Mouse (Mus musculus) spleen, adult 2 months (tissue): ENCODE measurements at regions not wholly inside any gene's neighbourhood (a gene's known extent, or its start where the extent isn't known, plus 50 kb on each side); places are given as distances from the start of the nearest gene placed in this dataset.

Source experiments
- DNase-seq, 2 experiments: peaks; one replicate each; pipeline versions ENCODE4 v3.0.0 to v3.0.0-alpha.2; 2012 to 2021; ENCODE audit warnings: low spot score in 2 of 2, low read depth in 1 of 2
- H3K27ac ChIP-seq: fragments of 200-500 bp; 2 replicates; pipeline ENCODE4 v1.5.1; 2012; ENCODE audit warnings: low read length, inconsistent platforms; ENCODE audit not compliant: insufficient read depth
- H3K27me3 ChIP-seq: fragments of 200-500 bp; 2 replicates; pipeline ENCODE4 v1.6.1; 2012; ENCODE audit warnings: mild to moderate bottlenecking, moderate library complexity, low read length, inconsistent platforms; ENCODE audit not compliant: control insufficient read depth, insufficient read depth
- H3K36me3 ChIP-seq: fragments of 200-500 bp; 2 replicates; pipeline ENCODE4 v1.6.1; 2012; ENCODE audit warnings: mild to moderate bottlenecking, low read length, inconsistent platforms; ENCODE audit not compliant: control insufficient read depth, insufficient read depth
- H3K4me1 ChIP-seq: fragments of 200-500 bp; 2 replicates; pipeline ENCODE4 v1.6.1; 2011; ENCODE audit warnings: inconsistent platforms; ENCODE audit not compliant: control insufficient read depth, insufficient read depth, insufficient read length
- H3K4me3 ChIP-seq: fragments of 200-500 bp; 2 replicates; pipeline ENCODE4 v1.5.1; 2011; ENCODE audit warnings: mild to moderate bottlenecking, inconsistent platforms; ENCODE audit not compliant: insufficient read depth, insufficient read length; ENCODE audit errors: extremely low read depth
- CTCF ChIP-seq: fragments of 200-500 bp; IDR thresholded peaks from 2 replicates; pipeline ENCODE4 v1.5.1; 2011; ENCODE audit warnings: mild to moderate bottlenecking, inconsistent platforms; ENCODE audit not compliant: insufficient read depth, insufficient read length, insufficient replicate concordance; ENCODE audit errors: extremely low read depth
- POLR2A ChIP-seq: fragments of 200-500 bp; IDR thresholded peaks from 2 replicates; pipeline ENCODE4 v1.6.1; 2011; ENCODE audit warnings: low read depth, low read length, inconsistent platforms
- WGBS: fragments of 180-500 bp; shearing (Covaris S2); methylation state at CpG from one replicate; pipeline ENCODE4 v1.1.7; 2018; 5-methylcytosine and 5-hydroxymethylcytosine counted together

- DNase-seq, result no peak
- WGBS, result 89% methylated on average over 2 of the region's 2 CpGs
- H3K4me3 ChIP-seq, result no peak overlapping the region
- no peaks in the 10 kb centered on the region for H3K4me1 ChIP-seq
- TF ChIP-seq CTCF (no peak), POLR2A (no peak)
- H3K36me3 ChIP-seq, result no peaks in the 10 kb centered on the region
- H3K27me3 ChIP-seq, result no peaks in the 10 kb centered on the region
- H3K27ac ChIP-seq, result no peak overlapping the region
Measured at GRCm38 (mm10) chr16:51664325-51664724, 366.7 kb upstream of the Cblb start.

- Histone ChIP-seq H3K4me3 (no peak overlapping the region), H3K4me1 (no peaks in the 10 kb centered on the region), H3K27ac (peak overlapping the region; percentile 54; the same call in 1 of the 2 replicates), H3K36me3 (no peaks in the 10 kb centered on the region), H3K27me3 (no peaks in the 10 kb centered on the region)
- DNase-seq, result peak in 1 of 2 experiments; percentile 56
- no peak for TF ChIP-seq POLR2A
- no peak for TF ChIP-seq CTCF
- WGBS, result 55% methylated on average over 3 of the region's 3 CpGs
Measured at GRCm38 (mm10) chr16:51675101-51675500, 355.9 kb upstream of the Cblb start.

- TF ChIP-seq POLR2A, result no peak
- no peak for TF ChIP-seq CTCF
- WGBS, result 36% methylated on average over 4 of the region's 4 CpGs
- no peak for DNase-seq
Measured at GRCm38 (mm10) chr16:51675988-51676387, 355.0 kb upstream of the Cblb start.

GRCm38 (mm10) chr16:51690861-51691260, 340.2 kb upstream of the Cblb start:
- no peaks in the 10 kb centered on the region for H3K4me1 ChIP-seq
- H3K27ac ChIP-seq, result peak overlapping the region; percentile 50; the same call in 1 of the 2 replicates
- H3K4me3 ChIP-seq, result no peak overlapping the region
- TF ChIP-seq CTCF (no peak), POLR2A (no peak)
- peak in 1 of 2 experiments; percentile 50 for DNase-seq
- no peaks in the 10 kb centered on the region for H3K36me3 ChIP-seq
- WGBS, result 81% methylated on average over 3 of the region's 3 CpGs
- H3K27me3 ChIP-seq, result no peaks in the 10 kb centered on the region

More at GRCm38 (mm10) chr16:51675988-51676387, 355.0 kb upstream of the Cblb start:
- Histone ChIP-seq H3K4me1 (no peaks in the 10 kb centered on the region), H3K4me3 (no peak overlapping the region), H3K27me3 (no peaks in the 10 kb centered on the region), H3K27ac (no peak overlapping the region), H3K36me3 (no peaks in the 10 kb centered on the region)

- 51% methylated on average over 2 of the region's 2 CpGs for WGBS
- Histone ChIP-seq H3K27me3 (no peaks in the 10 kb centered on the region), H3K4me3 (no peak overlapping the region), H3K4me1 (no peaks in the 10 kb centered on the region), H3K27ac (no peak overlapping the region), H3K36me3 (no peaks in the 10 kb centered on the region)
- TF ChIP-seq CTCF, result no peak
- TF ChIP-seq POLR2A, result no peak
- peak in 1 of 2 experiments; percentile 35 for DNase-seq
Measured at GRCm38 (mm10) chr16:51705026-51705425, 326.0 kb upstream of the Cblb start.

DNA sequence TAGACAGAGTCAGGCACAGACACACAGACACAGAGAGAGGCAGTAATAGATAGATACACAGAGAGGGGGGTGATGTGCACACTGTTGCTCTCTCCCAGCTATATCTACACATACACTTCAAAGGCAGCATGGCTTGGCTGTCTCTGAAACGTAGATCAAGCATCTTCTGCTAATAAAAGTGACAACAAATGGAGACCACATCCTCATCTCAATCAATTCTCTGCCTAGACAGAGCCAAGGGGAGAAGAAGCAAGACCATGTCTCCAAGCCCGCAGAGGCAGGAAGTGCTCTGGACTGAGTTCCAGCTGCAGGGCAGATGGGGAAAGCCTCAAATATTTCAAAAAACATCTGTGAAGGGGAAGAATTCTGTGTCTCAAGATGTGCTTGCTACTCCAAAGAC, 312.3 kb upstream of the Cblb start:
- H3K36me3 ChIP-seq, result no peaks in the 10 kb centered on the region
- no peak for DNase-seq
- TF ChIP-seq POLR2A (no peak), CTCF (no peak)
- no peaks in the 10 kb centered on the region for H3K27me3 ChIP-seq
- no peaks in the 10 kb centered on the region for H3K4me1 ChIP-seq
- no peak overlapping the region for H3K27ac ChIP-seq
- no peak overlapping the region for H3K4me3 ChIP-seq
- 58% methylated on average over 2 of the region's 2 CpGs for WGBS

GRCm38 (mm10) chr16:51719637-51720036, 311.4 kb upstream of the Cblb start:
- H3K27ac ChIP-seq, result no peak overlapping the region
- H3K4me1 ChIP-seq, result no peaks in the 10 kb centered on the region
- TF ChIP-seq CTCF, result no peak
- no peak for TF ChIP-seq POLR2A
- no peaks in the 10 kb centered on the region for H3K36me3 ChIP-seq
- no peaks in the 10 kb centered on the region for H3K27me3 ChIP-seq
- 83% methylated on average over 2 of the region's 2 CpGs for WGBS
- H3K4me3 ChIP-seq, result no peak overlapping the region
- DNase-seq, result no peak

- DNase-seq, result no peak
- no peaks in the 10 kb centered on the region for H3K4me1 ChIP-seq
- H3K36me3 ChIP-seq, result no peaks in the 10 kb centered on the region
- no peak overlapping the region for H3K4me3 ChIP-seq
- WGBS, result 80% methylated on average over 4 of the region's 4 CpGs
- no peak for TF ChIP-seq POLR2A
- TF ChIP-seq CTCF, result no peak
- no peak overlapping the region for H3K27ac ChIP-seq
- no peaks in the 10 kb centered on the region for H3K27me3 ChIP-seq
Measured at GRCm38 (mm10) chr16:51722682-51723081, 308.3 kb upstream of the Cblb start.
